ENCODE assay signal across 26 mouse cellular contexts in the genomic region with DNA sequence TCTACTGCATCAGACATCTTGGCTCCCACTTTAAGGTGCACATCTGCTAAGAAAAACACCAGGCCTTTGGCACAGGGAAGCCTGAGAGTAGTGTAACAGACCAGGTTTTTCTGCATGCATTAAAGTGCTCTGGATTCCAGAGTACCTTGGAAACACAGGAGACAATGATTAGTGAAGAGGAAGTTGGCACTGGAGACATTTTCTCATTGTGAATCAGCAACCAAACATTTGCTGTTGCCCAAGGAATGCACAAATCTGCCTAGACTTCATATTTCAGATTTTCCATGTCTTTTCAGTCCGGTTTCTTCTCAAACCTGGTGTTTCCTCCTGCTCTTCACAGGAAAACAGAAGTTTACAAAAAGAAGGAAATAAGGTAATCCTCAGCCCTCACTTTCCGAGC. TPM values are rescaled to one million over a fixed set of nuclear protein-coding genes. Genes with fewer than 3 reads are reported as not detected.
A peak's percentile ranks its signal among the peaks of the same experiment; 100 is the strongest.
DNase-seq lines count a peak whose midpoint lies in the region; ATAC-seq lines count a peak whose summit lies in the region.
"Had no signal": no experiment of that assay in that cellular context is flagged by ENCODE, and none has a peak within 500 bp of the region (broad histone marks: within the 10 kb centered on the region; RNA-seq: fewer than 3 reads in every experiment).

No protein-coding gene starts in this region.

- no peak overlapping the region for H3K9ac ChIP-seq in liver, embryonic 11.5 days (ENCODE audit: low read depth, low read length)
- H3K9ac ChIP-seq: forebrain, embryonic 12.5 days; heart, embryonic 15.5 days; hindbrain, embryonic 13.5 days; limb, embryonic 13.5 days; liver, embryonic 12.5 days; liver, postnatal 0 days; midbrain, embryonic 13.5 days had no signal

- DNase-seq in lung, postnatal 36 days, result peak; percentile 4
- no peak for DNase-seq in lung, postnatal 10 days
- DNase-seq in NIH3T3 (ENCODE audit: low read depth), result peak; percentile 77
- peak; percentile 42 for DNase-seq in fibroblast of lung, adult 2 months (ENCODE audit: low read depth)
- DNase-seq in heart, postnatal 10 days, result no peak
- no peak for DNase-seq in liver, embryonic 11.5 days (ENCODE audit: low spot score)
- DNase-seq: adrenal gland, adult 2 months; adrenal gland, postnatal 36 days; cerebellum, adult 8-10 months; cerebellum, postnatal 25 days; gastrocnemius, postnatal 10 days; heart, postnatal 36 days; kidney, adult 18-20 months; liver, postnatal 0 days had no signal

- no peak overlapping the region for H3K27ac ChIP-seq in liver, embryonic 11.5 days (ENCODE audit: low read depth, low read length)
- H3K27ac ChIP-seq: forebrain, embryonic 12.5 days; heart, embryonic 10.5 days; heart, embryonic 15.5 days; hindbrain, embryonic 13.5 days; kidney, postnatal 0 days; left cerebral cortex, adult 2 months; limb, embryonic 13.5 days; liver, embryonic 12.5 days; macrophage; midbrain, embryonic 13.5 days had no signal

- H3K36me3 ChIP-seq in liver, embryonic 11.5 days (ENCODE audit: control insufficient read depth, insufficient read depth, low read length), result no peaks in the 10 kb centered on the region
- H3K36me3 ChIP-seq: forebrain, embryonic 12.5 days; heart, embryonic 15.5 days; limb, embryonic 13.5 days; midbrain, embryonic 13.5 days had no signal

- H3K4me3 ChIP-seq in liver, embryonic 11.5 days (ENCODE audit: low read depth, low read length), result no peak overlapping the region
- H3K4me3 ChIP-seq: forebrain, embryonic 12.5 days; heart, embryonic 10.5 days; heart, embryonic 15.5 days; hindbrain, embryonic 13.5 days; left cerebral cortex, adult 2 months; limb, embryonic 13.5 days; liver, embryonic 12.5 days; midbrain, embryonic 13.5 days had no signal

- no peaks in the 10 kb centered on the region for H3K4me1 ChIP-seq in liver, embryonic 11.5 days (replicated peaks; ENCODE audit: control insufficient read depth, insufficient read depth, low read length)
- H3K4me1 ChIP-seq: hindbrain, embryonic 13.5 days; liver, embryonic 12.5 days had no signal

- intact Hi-C loops in heart, postnatal 10 days (cut with DNase I), result no loop called here

- H3K9me3 ChIP-seq in liver, embryonic 11.5 days (ENCODE audit: control insufficient read depth, low read length), result no peaks in the 10 kb centered on the region
- H3K9me3 ChIP-seq: forebrain, embryonic 12.5 days; heart, embryonic 10.5 days; heart, embryonic 15.5 days; hindbrain, embryonic 13.5 days; limb, embryonic 13.5 days; liver, embryonic 12.5 days; midbrain, embryonic 13.5 days had no signal

- WGBS in liver, embryonic 11.5 days, result 78% methylated on average over 2 of the region's 2 CpGs

- H3K4me2 ChIP-seq in liver, embryonic 11.5 days, result no peak overlapping the region
- H3K4me2 ChIP-seq: forebrain, embryonic 12.5 days; heart, embryonic 15.5 days; hindbrain, embryonic 13.5 days; limb, embryonic 13.5 days; liver, embryonic 12.5 days; midbrain, embryonic 13.5 days had no signal

- no peaks in the 10 kb centered on the region for H3K27me3 ChIP-seq in liver, embryonic 11.5 days (replicated peaks; ENCODE audit: control insufficient read depth, insufficient read depth, low read length)
- H3K27me3 ChIP-seq: forebrain, embryonic 12.5 days; heart, embryonic 15.5 days; hindbrain, embryonic 13.5 days; limb, embryonic 13.5 days; liver, embryonic 12.5 days; midbrain, embryonic 13.5 days had no signal

- no peak for ATAC-seq in liver, embryonic 11.5 days (replicated peaks; ENCODE audit: low FRiP score)
- ATAC-seq: activated CD4-positive, CD25-positive, alpha-beta regulatory T cell, adult 4 months; inflammation-experienced regulatory T-cells, adult 6 months; liver, embryonic 12.5 days; liver, postnatal 0 days; midbrain, embryonic 13.5 days had no signal

RNA-seq across cellular contexts. Expression of a gene that starts 26.4 kb away (rescaled TPM):
- 1 to 10 TPM; 4.9 to 6.0 TPM for total RNA-seq in heart, postnatal 10 days (2021)
- 6.3 and 7.2 TPM in 2 replicates for polyA plus RNA-seq in liver, embryonic 11.5 days (2014; fragmentation: Nextera tagmentation; extraction: Ambion mirVana)

Comparison
In these comparisons a context has a peak if more than half of its experiments do, and no peak if none do; other contexts are left out.
1. DNase-seq: peak in lung, postnatal 36 days (single experiment), NIH3T3 (single experiment) and fibroblast of lung, adult 2 months (single experiment); none in lung, postnatal 10 days (single experiment), heart, postnatal 10 days (0 of 2) and liver, embryonic 11.5 days (single experiment).